Mouse (Mus musculus): ENCODE results near the gene Rpl19. TPM values are rescaled to one million over a fixed set of nuclear protein-coding genes. Genes with fewer than 3 reads are reported as not detected.
A peak's percentile ranks its signal among the peaks of the same experiment; 100 is the strongest.

Gene Rpl19
- polyA plus RNA-seq, 1 experiment, result 2,972 TPM

- no peaks in the 10 kb centered on the region for H3K27me3 ChIP-seq (ENCODE audit: control insufficient read depth, insufficient read depth, insufficient read length)
- H3ac ChIP-seq (ENCODE audit: control insufficient read depth, insufficient read length), result no peak overlapping the region
- H3K79me2 ChIP-seq (ENCODE audit: control insufficient read depth, insufficient read depth), result no peaks in the 10 kb centered on the region
- H3K36me3 ChIP-seq (ENCODE audit: control insufficient read depth, insufficient read depth), result no peaks in the 10 kb centered on the region
- H3K4me2 ChIP-seq (ENCODE audit: low read depth), result peak overlapping the region; percentile 42
- TF ChIP-seq REST (IDR thresholded peaks at IDR 0.05; ENCODE audit: insufficient read depth, insufficient read length) (no peak), MYOG (IDR thresholded peaks at IDR 0.05; ENCODE audit: control insufficient read depth in 1 of 3, insufficient read depth in 1 of 3, insufficient read length in 2 of 3, low read depth in 2 of 3) (peak in 1 of 3 experiments; percentile 9), CEBPB (IDR thresholded peaks at IDR 0.05; ENCODE audit: insufficient read depth, poor library complexity, severe bottlenecking) (peak; percentile 83), POLR2A (IDR thresholded peaks at IDR 0.05; ENCODE audit: insufficient read length, low read depth) (no peak), SRF (IDR thresholded peaks at IDR 0.05; ENCODE audit: control insufficient read depth, insufficient read length, low read depth) (no peak), TCF12 (IDR thresholded peaks at IDR 0.05; ENCODE audit: insufficient read depth, poor library complexity, severe bottlenecking) (no peak), USF1 (IDR thresholded peaks at IDR 0.05; ENCODE audit: low read depth) (no peak), POLR2AphosphoS2 (IDR thresholded peaks at IDR 0.05; ENCODE audit: insufficient read length, low read depth) (no peak), TCF3 (IDR thresholded peaks at IDR 0.05; ENCODE audit: insufficient read length, low read depth) (no peak)
- no peak overlapping the region for H3K4me3 ChIP-seq
Observed at GRCm38 (mm10) chr11:98059662-98060061, 33.2 kb downstream of the Rpl19 start.

- no peaks in the 10 kb centered on the region for H3K27me3 ChIP-seq (ENCODE audit: control insufficient read depth, insufficient read depth, insufficient read length)
- H3K4me3 ChIP-seq, result no peak overlapping the region
- no peak overlapping the region for H3ac ChIP-seq (ENCODE audit: control insufficient read depth, insufficient read length)
- TF ChIP-seq MYOD1 (IDR thresholded peaks at IDR 0.05; ENCODE audit: control insufficient read depth in 1 of 3, insufficient read length in 2 of 3, low read depth in 2 of 3) (no peak), MAX (IDR thresholded peaks at IDR 0.05; ENCODE audit: low read depth) (no peak), USF1 (IDR thresholded peaks at IDR 0.05; ENCODE audit: low read depth) (no peak), CEBPB (IDR thresholded peaks at IDR 0.05; ENCODE audit: insufficient read depth, poor library complexity, severe bottlenecking) (no peak), SRF (IDR thresholded peaks at IDR 0.05; ENCODE audit: control insufficient read depth, insufficient read length, low read depth) (no peak), TCF12 (IDR thresholded peaks at IDR 0.05; ENCODE audit: insufficient read depth, poor library complexity, severe bottlenecking) (no peak), REST (IDR thresholded peaks at IDR 0.05; ENCODE audit: insufficient read depth, insufficient read length) (no peak), POLR2AphosphoS2 (IDR thresholded peaks at IDR 0.05; ENCODE audit: insufficient read length, low read depth) (no peak), TCF3 (IDR thresholded peaks at IDR 0.05; ENCODE audit: insufficient read length, low read depth) (no peak), E2F4 (IDR thresholded peaks at IDR 0.05; ENCODE audit: insufficient read depth) (no peak), POLR2A (IDR thresholded peaks at IDR 0.05; ENCODE audit: insufficient read length, low read depth) (no peak), MYOG (IDR thresholded peaks at IDR 0.05; ENCODE audit: control insufficient read depth in 1 of 3, insufficient read depth in 1 of 3, insufficient read length in 2 of 3, low read depth in 2 of 3) (no peak)
- H3K36me3 ChIP-seq (ENCODE audit: control insufficient read depth, insufficient read depth), result no peaks in the 10 kb centered on the region
- no peaks in the 10 kb centered on the region for H3K79me2 ChIP-seq (ENCODE audit: control insufficient read depth, insufficient read depth)
- H3K4me2 ChIP-seq (ENCODE audit: low read depth), result peak overlapping the region; percentile 42
Observed at GRCm38 (mm10) chr11:98060104-98060692, 33.7 kb downstream of the Rpl19 start.

GRCm38 (mm10) chr11:98061441-98061840 is 34.9 kb downstream of the Rpl19 start:
- Histone ChIP-seq H3ac (ENCODE audit: control insufficient read depth, insufficient read length) (no peak overlapping the region), H3K4me2 (ENCODE audit: low read depth) (peak overlapping the region; percentile 50), H3K4me3 (no peak overlapping the region), H3K27me3 (ENCODE audit: control insufficient read depth, insufficient read depth, insufficient read length) (no peaks in the 10 kb centered on the region), H3K79me2 (ENCODE audit: control insufficient read depth, insufficient read depth) (no peaks in the 10 kb centered on the region), H3K36me3 (ENCODE audit: control insufficient read depth, insufficient read depth) (no peaks in the 10 kb centered on the region)
- TF ChIP-seq MYOG (IDR thresholded peaks at IDR 0.05; ENCODE audit: control insufficient read depth in 1 of 3, insufficient read depth in 1 of 3, insufficient read length in 2 of 3, low read depth in 2 of 3), result peak; percentile 26 to 90 (median 66)
- TF ChIP-seq E2F4 (IDR thresholded peaks at IDR 0.05; ENCODE audit: insufficient read depth), result no peak
- peak in 2 of 3 experiments; percentile 36 to 66 for TF ChIP-seq MYOD1 (IDR thresholded peaks at IDR 0.05; ENCODE audit: control insufficient read depth in 1 of 3, insufficient read length in 2 of 3, low read depth in 2 of 3)
- no peak for TF ChIP-seq CEBPB (IDR thresholded peaks at IDR 0.05; ENCODE audit: insufficient read depth, poor library complexity, severe bottlenecking)
- TF ChIP-seq TCF12 (IDR thresholded peaks at IDR 0.05; ENCODE audit: insufficient read depth, poor library complexity, severe bottlenecking), result peak; percentile 50
- no peak for TF ChIP-seq SRF (IDR thresholded peaks at IDR 0.05; ENCODE audit: control insufficient read depth, insufficient read length, low read depth)
- no peak for TF ChIP-seq POLR2AphosphoS2 (IDR thresholded peaks at IDR 0.05; ENCODE audit: insufficient read length, low read depth)
- no peak for TF ChIP-seq MAX (IDR thresholded peaks at IDR 0.05; ENCODE audit: low read depth)
- peak; percentile 8 for TF ChIP-seq TCF3 (IDR thresholded peaks at IDR 0.05; ENCODE audit: insufficient read length, low read depth)
- no peak for TF ChIP-seq USF1 (IDR thresholded peaks at IDR 0.05; ENCODE audit: low read depth)
- no peak for TF ChIP-seq REST (IDR thresholded peaks at IDR 0.05; ENCODE audit: insufficient read depth, insufficient read length)
- no peak for TF ChIP-seq POLR2A (IDR thresholded peaks at IDR 0.05; ENCODE audit: insufficient read length, low read depth)

- TF ChIP-seq MAX (IDR thresholded peaks at IDR 0.05; ENCODE audit: low read depth) (no peak), USF1 (IDR thresholded peaks at IDR 0.05; ENCODE audit: low read depth) (peak; percentile 85)
- Histone ChIP-seq H3K79me2 (ENCODE audit: control insufficient read depth, insufficient read depth) (no peaks in the 10 kb centered on the region), H3K36me3 (ENCODE audit: control insufficient read depth, insufficient read depth) (no peaks in the 10 kb centered on the region), H3K4me3 (no peak overlapping the region), H3ac (ENCODE audit: control insufficient read depth, insufficient read length) (no peak overlapping the region), H3K27me3 (ENCODE audit: control insufficient read depth, insufficient read depth, insufficient read length) (no peaks in the 10 kb centered on the region), H3K4me2 (ENCODE audit: low read depth) (peak overlapping the region; percentile 50)
Observed at GRCm38 (mm10) chr11:98061904-98062562, 35.5 kb downstream of the Rpl19 start.
